Mouse (Mus musculus): ENCODE measurements around the gene Msi2. TPM values are rescaled to one million over a fixed set of nuclear protein-coding genes. Genes with fewer than 3 reads are reported as not detected.

Gene Msi2
- polyA plus RNA-seq, 3 experiments from 2014 or later: 23.6 to 30.8 (median 26.0) TPM

GRCm38 (mm10) chr11:88612141-88612540 lies 106.2 kb downstream of the Msi2 start:
- no peak for ATAC-seq

- ATAC-seq: no peak
Measured at GRCm38 (mm10) chr11:88610809-88611208, 107.5 kb downstream of the Msi2 start.

- ATAC-seq: no peak
Measured at GRCm38 (mm10) chr11:88610112-88610511, 108.2 kb downstream of the Msi2 start.

GRCm38 (mm10) chr11:88608584-88608983 lies 109.7 kb downstream of the Msi2 start:
- ATAC-seq: no peak

- ATAC-seq: no peak
Measured at GRCm38 (mm10) chr11:88607725-88608383, 110.5 kb downstream of the Msi2 start.

GRCm38 (mm10) chr11:88605771-88606170 lies 112.5 kb downstream of the Msi2 start:
- ATAC-seq: no peak

- ATAC-seq: no peak
Measured at GRCm38 (mm10) chr11:88605098-88605525, 113.2 kb downstream of the Msi2 start.

GRCm38 (mm10) chr11:88604635-88605034 lies 113.7 kb downstream of the Msi2 start:
- no peak for ATAC-seq

- ATAC-seq: no peak
Measured at GRCm38 (mm10) chr11:88603366-88603765, 114.9 kb downstream of the Msi2 start.

GRCm38 (mm10) chr11:88602471-88603120 lies 115.7 kb downstream of the Msi2 start:
- ATAC-seq: no peak

- ATAC-seq: no peak
Measured at GRCm38 (mm10) chr11:88600194-88600593, 118.1 kb downstream of the Msi2 start.

- ATAC-seq: peak; percentile 49
Measured at GRCm38 (mm10) chr11:88599332-88600130, 118.8 kb downstream of the Msi2 start.

GRCm38 (mm10) chr11:88598848-88599175 lies 119.5 kb downstream of the Msi2 start:
- ATAC-seq: peak; percentile 44

GRCm38 (mm10) chr11:88598150-88598847 lies 120.0 kb downstream of the Msi2 start:
- peak; percentile 36 for ATAC-seq

- peak; percentile 45 for ATAC-seq
Measured at GRCm38 (mm10) chr11:88595616-88596015, 122.7 kb downstream of the Msi2 start.

- ATAC-seq: no peak
Measured at GRCm38 (mm10) chr11:88594804-88595611, 123.3 kb downstream of the Msi2 start.

- ATAC-seq: no peak
Measured at GRCm38 (mm10) chr11:88594010-88594409, 124.3 kb downstream of the Msi2 start.

- ATAC-seq: no peak
Measured at GRCm38 (mm10) chr11:88592099-88592498, 126.2 kb downstream of the Msi2 start.

- no peak for ATAC-seq
Measured at GRCm38 (mm10) chr11:88590647-88591046, 127.7 kb downstream of the Msi2 start.

GRCm38 (mm10) chr11:88589641-88590040 lies 128.7 kb downstream of the Msi2 start:
- peak; percentile 61 for ATAC-seq

GRCm38 (mm10) chr11:88588688-88589210 lies 129.6 kb downstream of the Msi2 start:
- ATAC-seq: no peak

GRCm38 (mm10) chr11:88587710-88588109 lies 130.6 kb downstream of the Msi2 start:
- no peak for ATAC-seq
